Mouse (Mus musculus) kidney, embryonic 16.5 days (tissue): ENCODE results near the gene Poglut1. TPM values are rescaled to one million over a fixed set of nuclear protein-coding genes. Genes with fewer than 3 reads are reported as not detected.

Source experiments
- ATAC-seq: fragments of 200-750 bp; cut with Nextera tagmentation; 2 replicates; pipeline ENCODE4 v1.8.0; 2017; ENCODE audit warnings: moderate TSS enrichment; ENCODE audit not compliant: low FRiP score, low TSS enrichment
- H3K27ac ChIP-seq: fragments of 300-500 bp; sonication (generic); 2 replicates; pipeline ENCODE4 v1.5.1; 2014; ENCODE audit warnings: low read length
- H3K27me3 ChIP-seq: fragments of 300-500 bp; sonication (generic); 2 replicates; pipeline ENCODE4 v1.6.1; 2014; ENCODE audit warnings: low read length, control low read depth, mixed read lengths; ENCODE audit not compliant: insufficient read depth
- H3K36me3 ChIP-seq: fragments of 300-500 bp; sonication (generic); 2 replicates; pipeline ENCODE4 v1.6.1; 2014; ENCODE audit warnings: low read length, control low read depth, mixed read lengths; ENCODE audit not compliant: insufficient read depth
- H3K4me1 ChIP-seq: fragments of 300-500 bp; sonication (generic); 2 replicates; pipeline ENCODE4 v1.6.1; 2014; ENCODE audit warnings: low read length, control low read depth, mixed read lengths; ENCODE audit not compliant: insufficient read depth
- H3K4me2 ChIP-seq: fragments of 300-500 bp; sonication (generic); replicated peaks from 2 replicates; pipeline ENCODE4 v1.6.1; 2014; ENCODE audit warnings: low read depth, low read length
- H3K4me3 ChIP-seq: fragments of 300-500 bp; sonication (generic); 2 replicates; pipeline ENCODE4 v1.5.1; 2014; ENCODE audit warnings: mild to moderate bottlenecking, low read length
- H3K9ac ChIP-seq: fragments of 300-500 bp; sonication (generic); replicated peaks from 2 replicates; pipeline ENCODE4 v1.6.1; 2014; ENCODE audit warnings: low read length
- H3K9me3 ChIP-seq: fragments of 300-500 bp; sonication (generic); 2 replicates; pipeline ENCODE4 v1.6.1; 2016; ENCODE audit warnings: low read length, control low read depth
- WGBS: fragments of 180-500 bp; shearing (Covaris S2); extraction: QIAGEN DNeasy Blood & Tissue Kit; methylation state at CpG from one replicate; pipeline ENCODE4 v1.1.7; 2014; 5-methylcytosine and 5-hydroxymethylcytosine counted together
- polyA plus RNA-seq: library from polyadenylated mRNA; unstranded; fragments of >200 nt; fragmentation: Nextera tagmentation; extraction: Ambion mirVana; gene quantifications from 2 replicates; pipeline ENCODE4 v1.2.1, GENCODE M21; 2015

The Poglut1 gene
- 62.2 and 62.9 TPM in 2 replicates for polyA plus RNA-seq

DNA sequence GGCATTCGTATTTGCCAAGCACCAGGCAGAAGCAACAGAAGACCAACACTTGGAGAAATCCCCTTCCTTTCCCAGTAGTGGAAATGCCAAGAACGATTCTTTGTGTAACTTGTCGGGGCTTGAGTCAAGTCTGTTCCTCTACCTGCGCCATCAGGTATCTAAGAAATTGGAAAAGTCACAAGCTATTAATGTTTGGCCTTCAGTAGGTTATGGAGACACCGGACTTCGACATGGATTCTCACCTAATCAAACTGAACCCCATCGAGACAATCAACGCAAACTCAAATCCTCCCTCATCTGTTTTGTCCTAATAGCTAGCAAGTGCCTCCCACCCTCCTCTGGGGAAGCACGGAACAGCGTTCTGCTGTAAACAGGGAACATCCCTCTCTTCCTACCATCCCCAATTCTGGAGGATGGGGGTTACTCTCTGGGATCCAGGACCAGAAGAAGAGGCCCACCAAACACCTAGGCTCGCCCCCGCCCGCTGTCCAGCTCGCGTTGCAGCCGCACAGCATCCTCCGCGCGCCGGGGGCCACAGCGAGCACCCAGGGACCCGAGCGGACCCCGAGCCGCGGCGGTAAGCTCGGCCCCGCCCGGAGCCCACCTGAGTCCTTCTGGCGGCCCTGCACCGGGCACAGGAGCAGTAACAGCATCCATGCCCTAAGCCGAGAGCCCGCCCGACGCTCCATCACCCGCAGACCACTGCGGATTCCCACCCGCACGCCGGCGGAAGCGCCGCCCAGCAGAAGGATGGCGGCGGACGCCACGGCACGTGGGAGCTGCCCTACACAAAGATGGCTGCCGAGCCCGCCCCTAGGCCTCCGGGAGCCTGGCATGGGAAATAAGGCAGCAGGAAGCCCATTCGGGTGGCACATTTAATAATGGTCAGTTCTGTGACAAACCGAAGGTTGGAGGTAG lies at the start of gene Poglut1:
Gene Poglut1 (minus strand): TSS at position 780 of the 918 bp plus-strand sequence.
- Histone ChIP-seq H3K9ac (peak within 1 kb of the TSS; percentile 93), H3K36me3 (peaks cover 16% of the 10 kb centered on the region), H3K4me2 (peak within 1 kb of the TSS; percentile 85), H3K9me3 (no peaks in the 10 kb centered on the region), H3K4me3 (peak within 1 kb of the TSS; percentile 95), H3K27ac (no peak within 1 kb of the TSS), H3K27me3 (0 out of 2 replicates have a peak, but pooled peaks cover 7% of the 10 kb centered on the region), H3K4me1 (peaks cover 13% of the 10 kb centered on the region)
- 2% methylated on average over 54 of the region's 54 CpGs for WGBS
- peak; percentile 92 for ATAC-seq

DNA sequence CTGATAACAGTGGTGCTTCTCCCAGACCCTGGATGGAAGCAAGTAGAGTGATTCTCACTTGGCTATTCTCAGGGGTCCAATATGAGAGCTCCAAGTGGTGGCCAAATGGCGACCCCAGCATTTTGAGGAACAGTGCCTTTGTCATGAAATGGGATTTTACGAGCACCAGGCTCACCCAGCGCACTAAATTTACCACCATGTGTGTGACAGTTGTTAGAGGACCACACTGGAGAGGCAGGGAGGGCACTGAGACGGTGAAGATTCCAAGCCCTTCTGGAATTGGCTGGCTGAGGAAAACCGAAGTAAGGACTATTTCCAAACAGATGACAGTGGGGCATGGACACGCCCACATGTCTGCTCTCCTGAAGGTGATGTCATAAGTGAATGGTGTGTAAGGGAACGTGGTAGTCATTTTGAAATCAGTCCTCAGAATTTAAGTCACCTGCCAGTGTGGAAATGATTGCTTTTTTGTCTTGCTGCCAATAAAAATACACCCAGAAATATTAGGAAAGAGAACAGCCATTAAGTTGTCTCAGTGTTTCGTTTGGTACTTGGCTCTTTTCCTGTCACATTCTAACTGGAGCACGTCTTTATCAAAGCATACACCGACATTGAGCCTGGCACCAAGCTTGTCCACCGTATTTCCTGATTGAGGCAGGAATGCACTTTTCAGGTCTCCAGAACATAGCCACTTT lies 49.1 kb upstream of the Poglut1 start:
- H3K9me3 ChIP-seq: no peaks in the 10 kb centered on the region; the same call in 1 of the 2 replicates
- no peak overlapping the region for H3K4me3 ChIP-seq
- WGBS: 44% methylated on average over 11 of the region's 11 CpGs
- no peak overlapping the region for H3K9ac ChIP-seq
- no peak overlapping the region for H3K27ac ChIP-seq
- no peak for ATAC-seq
- H3K27me3 ChIP-seq: no peaks in the 10 kb centered on the region
- H3K36me3 ChIP-seq: peaks cover 18% of the 10 kb centered on the region
- H3K4me2 ChIP-seq: no peak overlapping the region
- H3K4me1 ChIP-seq: no peaks in the 10 kb centered on the region

DNA sequence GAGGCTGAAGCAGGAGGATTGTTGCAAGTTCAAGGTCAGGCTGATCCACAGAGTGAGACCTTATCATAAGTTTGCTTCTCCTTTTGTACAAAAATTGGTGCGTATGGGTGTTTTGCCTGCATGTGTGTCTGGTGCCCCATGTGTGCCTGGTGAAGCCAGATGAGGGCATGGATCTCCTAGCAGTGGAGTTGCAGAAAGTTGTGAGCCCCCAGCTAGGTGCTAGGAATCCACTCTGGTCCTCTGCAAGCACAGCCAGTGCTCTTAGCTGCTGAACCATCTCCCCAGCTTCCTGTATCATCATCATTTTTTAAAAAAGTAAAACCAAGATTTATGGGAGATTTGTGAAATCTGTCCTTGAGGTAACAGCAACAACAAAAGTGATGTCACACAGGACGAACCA lies 46.6 kb upstream of the Poglut1 start:
- H3K4me2 ChIP-seq: no peak overlapping the region
- no peak overlapping the region for H3K9ac ChIP-seq
- no peak overlapping the region for H3K4me3 ChIP-seq
- no peaks in the 10 kb centered on the region; the same call in 1 of the 2 replicates for H3K9me3 ChIP-seq
- H3K4me1 ChIP-seq: no peaks in the 10 kb centered on the region
- H3K27ac ChIP-seq: no peak overlapping the region
- WGBS: 78% methylated on average over 2 of the region's 2 CpGs
- no peak for ATAC-seq
- no peaks in the 10 kb centered on the region for H3K27me3 ChIP-seq
- peaks cover 28% of the 10 kb centered on the region for H3K36me3 ChIP-seq

DNA sequence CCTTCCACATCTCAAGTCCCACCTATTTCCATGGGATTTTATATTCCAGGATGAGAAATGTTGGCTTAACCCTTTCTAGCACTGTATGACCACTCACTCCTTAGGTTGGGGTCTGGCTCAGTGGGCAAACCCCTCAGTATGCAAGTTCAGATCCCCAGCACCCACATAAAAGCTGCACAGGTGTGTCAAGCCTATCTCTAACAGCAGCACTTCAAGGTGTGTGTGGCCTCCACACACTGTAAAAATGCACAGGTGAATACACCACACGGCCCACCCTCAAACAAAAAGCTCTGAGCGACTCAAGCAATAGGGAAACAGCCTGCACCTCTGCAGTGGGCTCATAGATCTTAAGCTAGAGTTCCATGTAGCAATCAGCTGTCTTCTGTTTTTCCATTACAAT lies 46.0 kb upstream of the Poglut1 start:
- no peak for ATAC-seq
- no peak overlapping the region for H3K27ac ChIP-seq
- no peak overlapping the region for H3K9ac ChIP-seq
- peaks cover 28% of the 10 kb centered on the region for H3K36me3 ChIP-seq
- H3K4me2 ChIP-seq: no peak overlapping the region
- H3K27me3 ChIP-seq: no peaks in the 10 kb centered on the region
- H3K4me3 ChIP-seq: no peak overlapping the region
- H3K4me1 ChIP-seq: no peaks in the 10 kb centered on the region
- 89% methylated on average over 2 of the region's 2 CpGs for WGBS
- no peaks in the 10 kb centered on the region; the same call in 1 of the 2 replicates for H3K9me3 ChIP-seq

DNA sequence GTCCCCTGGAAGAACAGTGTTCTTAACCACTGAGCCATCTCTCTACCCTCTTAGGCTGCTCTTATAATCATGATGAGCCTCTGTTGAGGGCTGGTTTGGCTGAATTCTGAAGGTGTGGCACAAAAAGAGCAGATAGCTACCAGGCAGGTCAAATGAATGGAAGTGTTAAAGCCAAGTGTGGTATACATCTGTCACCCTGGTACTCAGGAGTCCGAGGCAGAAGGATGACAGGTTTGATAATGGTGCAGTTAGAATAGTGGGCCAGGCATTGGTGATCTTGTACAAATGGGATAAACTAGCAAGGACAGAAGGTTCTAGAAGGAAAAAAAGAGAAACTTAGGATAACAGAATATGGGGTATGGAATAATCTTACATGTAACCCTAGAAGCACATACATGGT lies 44.4 kb upstream of the Poglut1 start:
- H3K27ac ChIP-seq: no peak overlapping the region
- H3K4me1 ChIP-seq: no peaks in the 10 kb centered on the region
- H3K9ac ChIP-seq: no peak overlapping the region
- 86% methylated on average over 1 of the region's 1 CpGs for WGBS
- no peak overlapping the region for H3K4me2 ChIP-seq
- no peak for ATAC-seq
- no peaks in the 10 kb centered on the region for H3K27me3 ChIP-seq
- no peak overlapping the region for H3K4me3 ChIP-seq
- H3K9me3 ChIP-seq: no peaks in the 10 kb centered on the region; the same call in 1 of the 2 replicates
- peaks cover 36% of the 10 kb centered on the region for H3K36me3 ChIP-seq

DNA sequence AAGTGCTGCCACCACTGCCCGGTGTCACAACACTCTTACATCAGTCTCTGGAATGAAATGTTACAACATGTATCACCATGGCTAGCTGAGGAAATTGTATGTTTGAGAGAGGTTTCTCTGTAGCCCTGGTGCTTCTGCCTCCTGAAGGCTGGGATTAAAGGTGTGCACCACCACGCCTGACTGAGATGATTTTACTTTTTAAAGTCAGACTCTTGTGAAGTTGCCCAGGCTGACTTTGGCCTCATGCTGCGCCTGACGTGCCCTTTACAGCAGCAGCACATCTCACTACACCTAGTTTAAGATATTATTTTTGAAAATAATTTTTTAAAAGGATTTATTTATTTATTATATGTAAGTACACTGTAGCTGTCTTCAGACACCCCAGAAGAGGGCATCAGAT lies 42.9 kb upstream of the Poglut1 start:
- H3K27me3 ChIP-seq: no peaks in the 10 kb centered on the region
- H3K27ac ChIP-seq: no peak overlapping the region
- no peaks in the 10 kb centered on the region; the same call in 1 of the 2 replicates for H3K9me3 ChIP-seq
- H3K4me2 ChIP-seq: no peak overlapping the region
- H3K4me3 ChIP-seq: no peak overlapping the region
- no peaks in the 10 kb centered on the region for H3K4me1 ChIP-seq
- H3K36me3 ChIP-seq: peaks cover 46% of the 10 kb centered on the region
- ATAC-seq: no peak
- WGBS: 97% methylated on average over 4 of the region's 4 CpGs
- H3K9ac ChIP-seq: no peak overlapping the region

DNA sequence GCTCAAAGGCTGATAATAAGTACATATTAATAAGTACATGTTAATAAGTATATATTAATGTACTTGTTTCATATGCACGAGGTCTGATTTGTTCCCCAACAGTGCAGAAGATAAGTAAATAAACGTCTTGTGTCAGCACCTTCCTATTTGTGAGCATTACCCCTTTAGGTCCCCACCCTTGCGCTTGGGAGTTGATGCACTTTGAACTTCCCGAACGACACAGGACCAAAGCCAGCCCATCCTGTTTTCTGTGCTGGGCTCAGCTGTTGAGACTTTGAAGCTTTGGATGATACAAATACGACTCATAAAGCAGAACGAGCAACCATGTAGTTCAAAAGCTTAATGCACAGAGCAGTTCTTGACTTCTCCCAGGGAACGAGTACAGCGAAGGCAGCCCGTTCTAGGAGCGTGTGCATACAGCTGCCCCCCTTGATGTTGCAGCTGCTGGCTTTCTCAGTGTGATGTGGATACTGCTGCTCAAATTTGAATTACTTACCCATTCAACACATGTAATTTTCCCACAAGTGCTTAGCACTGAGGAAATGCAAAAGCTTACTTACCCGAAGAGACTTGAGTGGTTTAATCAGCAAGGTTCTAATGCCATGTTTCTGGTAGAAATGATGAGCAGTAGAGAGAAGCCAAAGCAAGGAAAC lies 42.1 kb upstream of the Poglut1 start:
- Histone ChIP-seq H3K4me1 (no peaks in the 10 kb centered on the region), H3K27me3 (no peaks in the 10 kb centered on the region), H3K27ac (no peak overlapping the region), H3K4me3 (no peak overlapping the region), H3K9ac (no peak overlapping the region), H3K4me2 (no peak overlapping the region), H3K36me3 (peaks cover 54% of the 10 kb centered on the region), H3K9me3 (no peaks in the 10 kb centered on the region; the same call in 1 of the 2 replicates)
- WGBS: 83% methylated on average over 12 of the region's 12 CpGs
- no peak for ATAC-seq

DNA sequence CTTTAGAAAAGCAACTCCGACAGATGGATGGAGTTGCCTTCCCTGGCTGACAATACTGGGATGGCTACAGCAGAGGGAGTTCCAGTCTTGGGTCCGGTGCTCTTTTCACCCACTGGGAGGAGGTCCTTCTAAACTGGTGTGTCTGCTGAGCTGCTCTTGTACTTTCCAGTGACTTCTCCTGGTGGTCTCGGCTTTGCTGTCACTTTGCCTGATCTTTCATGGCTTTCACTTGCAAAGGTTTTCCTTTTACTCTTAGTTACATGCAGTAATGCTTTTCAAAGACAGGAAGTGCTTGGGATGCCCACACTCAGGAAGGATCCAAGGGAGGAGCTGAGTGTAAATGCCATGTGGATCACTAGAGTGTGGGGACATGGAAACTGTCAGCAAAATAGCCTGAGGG lies 41.4 kb upstream of the Poglut1 start:
- Histone ChIP-seq H3K4me1 (no peaks in the 10 kb centered on the region), H3K9ac (no peak overlapping the region), H3K27ac (no peak overlapping the region), H3K36me3 (peaks cover 58% of the 10 kb centered on the region), H3K4me3 (no peak overlapping the region), H3K27me3 (no peaks in the 10 kb centered on the region), H3K4me2 (no peak overlapping the region), H3K9me3 (no peaks in the 10 kb centered on the region)
- 72% methylated on average over 3 of the region's 3 CpGs for WGBS
- ATAC-seq: no peak

DNA sequence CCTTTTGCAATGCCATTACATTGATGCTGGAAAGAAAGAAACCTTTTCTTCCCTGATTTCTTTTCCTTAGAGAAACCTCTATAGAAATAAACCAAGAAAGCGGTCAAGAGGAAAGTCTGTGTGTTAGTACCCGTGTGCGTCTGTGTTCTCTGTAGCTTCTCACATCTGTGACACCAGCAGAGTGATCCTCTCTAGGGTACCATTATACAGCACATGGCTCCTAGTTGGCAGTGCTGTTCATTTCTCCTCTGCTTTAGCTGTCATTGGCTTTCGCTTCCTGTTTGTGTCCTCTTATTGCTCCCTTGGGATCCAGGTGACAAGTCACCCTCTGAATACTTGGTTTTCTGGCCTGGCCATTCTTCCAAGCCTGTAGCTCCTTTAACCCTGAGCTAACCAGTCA lies 37.5 kb upstream of the Poglut1 start:
- Histone ChIP-seq H3K9me3 (no peaks in the 10 kb centered on the region), H3K9ac (no peak overlapping the region), H3K36me3 (peaks cover 79% of the 10 kb centered on the region), H3K4me3 (no peak overlapping the region), H3K27ac (no peak overlapping the region), H3K27me3 (no peaks in the 10 kb centered on the region), H3K4me1 (no peaks in the 10 kb centered on the region), H3K4me2 (no peak overlapping the region)
- 87% methylated on average over 4 of the region's 4 CpGs for WGBS
- ATAC-seq: no peak
